Mouse (Mus musculus): Measurements from ENCODE around the gene Frem1. TPM values are rescaled to one million over a fixed set of nuclear protein-coding genes. Genes with fewer than 3 reads are reported as not detected.

Frem1 gene
- polyA plus RNA-seq, 1 experiment from 2014 or later = 1.4 TPM

Other genes with a start within 250 kb of the Frem1 start
- gene Zdhhc21, start 192.4 kb downstream of the Frem1 start, polyA plus RNA-seq (2015; fragmentation: Nextera tagmentation; extraction: Ambion mirVana) = 19.2 and 21.6 TPM in 2 replicates
- not detected in 2 replicates for gene Cer1, start 167.2 kb downstream of the Frem1 start, polyA plus RNA-seq (2015; fragmentation: Nextera tagmentation; extraction: Ambion mirVana)

Data from midbrain, embryonic 16.5 days (tissue).